Mouse (Mus musculus): Measurements from ENCODE around the gene Gm973. TPM values are rescaled to one million over a fixed set of nuclear protein-coding genes. Genes with fewer than 3 reads are reported as not detected.
A peak's percentile ranks its signal among the peaks of the same experiment; 100 is the strongest.
"Not testable (repeated sequence)": the region's sequence is repeated elsewhere in the genome, so short reads cannot be mapped to it uniquely, and the experiment has no call there.

Gm973 gene
- total RNA-seq, 2 experiments from 2014 or later, result 0.81 to 1.2 TPM

DNA sequence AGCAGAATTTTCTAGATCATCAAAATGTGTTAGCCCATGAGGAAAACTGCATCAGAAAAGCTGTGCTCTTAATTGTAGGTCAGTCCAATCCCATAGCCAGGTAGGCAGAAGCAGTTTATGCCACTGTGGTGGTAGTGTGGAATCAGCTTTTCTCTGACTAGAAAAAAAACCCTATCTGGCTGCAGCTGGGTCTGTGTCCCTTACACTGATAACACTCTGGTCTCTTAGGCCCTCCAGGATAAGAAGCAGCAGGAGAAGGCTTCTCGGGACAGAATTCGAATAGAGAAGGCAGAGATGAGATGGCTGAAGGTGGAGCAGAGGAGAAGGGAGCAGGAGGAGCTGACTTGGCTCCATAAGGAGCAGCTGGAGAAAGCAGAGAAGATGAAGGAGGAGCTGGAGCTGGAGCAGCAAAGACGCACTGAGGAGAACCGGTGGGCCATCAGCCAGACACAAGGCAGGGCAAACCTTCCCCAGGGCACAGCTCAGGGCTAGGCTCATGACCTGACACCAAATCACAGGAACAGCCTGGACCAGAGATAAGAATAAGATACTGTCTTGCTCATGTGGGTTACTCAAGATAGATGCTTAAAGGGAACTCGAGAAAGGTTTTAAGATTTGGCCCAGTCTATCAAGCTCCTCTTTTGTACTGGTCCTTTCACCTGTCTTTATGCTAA lies 116.1 kb downstream of the Gm973 start:
- no peak for DNase-seq

DNA sequence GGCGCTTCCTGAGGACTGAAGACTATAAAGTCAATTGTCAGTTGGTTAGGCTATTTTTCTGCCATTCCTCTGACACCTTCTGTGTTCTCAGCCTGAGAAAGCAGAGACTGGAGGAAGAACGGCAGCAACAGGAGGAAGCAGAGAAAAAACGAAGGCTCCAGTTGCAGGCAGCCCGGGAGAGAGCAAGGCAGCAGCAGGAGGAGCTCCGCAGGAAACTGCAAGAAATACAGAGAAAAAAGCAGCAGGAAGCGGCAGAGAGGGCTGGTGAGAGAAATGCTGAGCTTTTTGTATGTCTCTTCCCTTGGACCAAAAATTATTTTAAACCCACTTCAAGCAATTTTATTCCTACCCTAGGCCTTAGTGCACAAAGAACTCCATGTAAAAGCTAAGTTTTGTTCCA lies 117.0 kb downstream of the Gm973 start:
- DNase-seq, result no peak

DNA sequence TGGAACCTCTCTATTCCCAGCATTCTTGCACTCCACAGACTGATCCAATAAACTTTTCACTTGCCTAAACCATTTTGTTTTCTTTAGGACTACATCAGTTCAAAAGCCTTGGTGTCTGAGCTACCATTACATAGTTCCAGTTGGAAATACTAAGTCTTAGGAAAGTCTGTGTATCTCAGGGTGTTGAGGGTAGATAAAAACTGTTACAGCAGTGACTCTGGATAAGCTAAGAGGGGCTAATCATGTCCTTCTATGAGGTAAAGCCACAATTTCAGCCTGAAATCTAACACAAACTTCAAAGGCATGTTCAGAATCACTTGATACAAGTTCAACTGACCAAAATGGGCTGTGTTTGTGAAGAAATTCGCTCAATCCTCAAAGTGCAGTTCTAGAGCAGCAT lies 120.3 kb downstream of the Gm973 start:
- no peak for DNase-seq

- DNase-seq, result no peak
Measured at GRCm38 (mm10) chr1:59638371-59638770, 122.3 kb downstream of the Gm973 start.

GRCm38 (mm10) chr1:59642488-59642887 lies 126.4 kb downstream of the Gm973 start:
- DNase-seq, result no peak

DNA sequence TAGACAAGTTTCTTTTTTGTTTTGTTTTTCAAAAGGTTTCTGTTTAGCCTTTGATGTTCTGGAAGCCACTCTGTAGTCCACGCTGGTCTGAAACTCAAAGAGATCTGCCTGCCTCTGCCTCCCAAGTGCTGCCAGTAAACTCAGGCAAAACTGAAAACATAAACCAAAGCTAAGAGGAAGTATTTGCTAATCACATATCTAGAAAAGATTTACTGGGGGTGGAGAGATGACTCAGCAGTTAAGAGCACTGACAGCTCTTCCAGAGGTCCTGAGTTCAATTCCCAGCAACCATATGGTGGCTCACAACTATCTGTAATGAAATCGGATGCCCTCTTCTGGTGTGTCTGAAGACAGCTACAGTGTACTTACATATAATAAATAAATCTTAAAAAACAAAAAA lies 130.4 kb downstream of the Gm973 start:
- not testable (repeated sequence) for DNase-seq

GRCm38 (mm10) chr1:59651201-59651819 lies 135.2 kb downstream of the Gm973 start:
- DNase-seq, result no peak

DNA sequence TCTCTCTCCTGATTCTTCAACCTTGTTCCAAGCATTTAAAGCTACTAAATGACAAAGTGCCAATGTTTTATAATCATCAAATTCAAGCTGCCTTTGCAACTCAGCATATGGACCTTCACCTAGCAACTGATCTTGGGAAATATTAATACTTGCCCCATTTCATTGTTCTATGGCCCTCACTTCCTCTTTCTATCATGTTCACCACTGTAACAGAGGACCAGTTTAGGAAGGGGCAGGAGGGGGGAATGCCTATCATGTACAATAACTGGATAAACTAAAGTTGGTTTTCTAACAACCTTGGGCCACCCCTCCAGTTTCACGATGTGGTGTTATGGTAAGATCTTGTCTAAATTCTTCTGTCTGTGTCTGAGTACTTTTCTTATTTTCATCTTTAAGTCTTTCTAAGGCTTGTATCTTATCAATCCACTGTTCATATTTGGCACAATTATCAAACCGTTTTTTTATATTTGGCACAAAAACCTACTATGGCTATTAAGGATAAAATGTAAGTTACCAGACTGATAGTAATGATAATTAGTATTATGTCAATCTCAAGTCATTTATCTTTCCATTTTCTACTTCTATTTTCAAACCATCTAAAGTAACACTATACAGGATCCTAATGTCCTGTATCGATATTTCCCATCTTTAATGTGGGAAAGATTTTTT lies 137.3 kb downstream of the Gm973 start:
- no peak for DNase-seq

DNA sequence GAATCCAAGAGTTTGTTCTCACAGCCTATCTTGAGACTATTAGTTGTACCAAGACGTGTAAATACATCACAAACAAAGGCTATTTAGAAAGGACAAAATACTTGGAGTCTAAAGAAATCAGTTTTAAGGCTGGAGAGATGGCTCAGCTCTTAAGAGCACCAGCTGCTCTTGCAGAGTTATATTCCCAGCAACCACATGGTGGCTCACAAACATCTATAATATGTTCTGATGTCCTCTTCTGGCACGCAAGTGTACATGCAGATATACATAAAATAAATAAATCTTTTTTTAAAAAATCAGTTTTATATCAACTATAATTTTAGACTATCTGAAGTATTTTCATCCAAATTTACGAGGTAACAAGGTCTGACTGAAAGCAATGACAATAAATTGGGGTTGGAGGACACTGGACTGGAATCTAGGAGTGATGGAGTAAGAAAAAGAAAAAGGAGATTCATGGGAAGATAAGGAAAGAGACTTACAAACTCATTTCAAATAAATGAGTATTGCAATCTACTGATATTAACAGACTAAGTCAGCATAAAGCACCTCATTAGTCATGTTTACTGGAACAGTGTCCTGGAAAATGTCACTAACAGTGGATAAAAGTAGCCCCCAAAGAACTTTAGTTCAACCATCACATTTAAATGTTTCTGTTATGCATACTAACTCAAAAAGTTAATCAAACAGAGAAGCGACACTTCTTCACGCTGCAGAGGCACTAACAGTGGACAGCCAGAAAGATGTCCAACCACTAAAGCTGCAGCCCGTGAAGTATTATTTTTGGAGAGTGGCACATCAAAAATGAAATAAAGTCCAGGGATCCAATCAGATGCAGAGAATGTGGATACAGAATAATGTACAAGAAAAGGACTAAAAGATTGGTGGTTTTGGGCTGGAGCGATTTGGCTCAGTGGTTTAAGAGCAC lies 140.4 kb downstream of the Gm973 start:
- DNase-seq, result no peak

DNA sequence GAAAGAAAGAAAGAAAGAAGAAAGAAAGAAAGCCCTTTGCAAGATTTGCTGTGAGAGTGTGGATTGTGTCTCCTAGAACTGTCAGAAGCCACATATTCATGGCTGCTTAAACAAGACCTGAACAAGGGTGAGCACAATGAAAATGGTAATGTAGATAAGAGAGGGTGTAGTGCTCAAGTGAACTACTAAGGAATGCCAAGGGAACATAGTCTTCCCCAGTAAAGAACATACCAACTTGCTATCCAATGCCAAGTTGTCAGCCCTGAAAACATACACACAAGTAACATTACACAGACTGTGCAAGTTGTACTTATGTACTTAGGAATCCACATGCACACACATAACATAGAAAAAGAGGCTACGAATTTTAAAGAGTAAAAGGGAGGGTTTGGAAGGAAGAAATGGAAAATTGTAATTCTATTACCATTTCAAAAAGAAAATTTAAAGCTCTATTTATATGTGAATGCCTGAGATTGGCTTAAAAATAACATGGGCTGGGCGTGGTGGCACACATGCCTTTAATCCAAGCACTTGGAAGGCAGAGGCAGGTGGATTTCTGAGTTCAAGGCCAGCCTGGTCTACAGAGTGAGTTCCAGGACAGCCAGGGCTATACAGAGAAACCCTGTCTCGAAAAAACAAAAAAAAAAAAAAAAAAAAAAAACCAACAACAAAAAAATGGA lies 147.5 kb downstream of the Gm973 start:
- no peak for DNase-seq

- DNase-seq, result no peak
Measured at GRCm38 (mm10) chr1:59668871-59669270, 152.8 kb downstream of the Gm973 start.

- DNase-seq, result no peak
Measured at GRCm38 (mm10) chr1:59669962-59670630, 154.0 kb downstream of the Gm973 start.

DNA sequence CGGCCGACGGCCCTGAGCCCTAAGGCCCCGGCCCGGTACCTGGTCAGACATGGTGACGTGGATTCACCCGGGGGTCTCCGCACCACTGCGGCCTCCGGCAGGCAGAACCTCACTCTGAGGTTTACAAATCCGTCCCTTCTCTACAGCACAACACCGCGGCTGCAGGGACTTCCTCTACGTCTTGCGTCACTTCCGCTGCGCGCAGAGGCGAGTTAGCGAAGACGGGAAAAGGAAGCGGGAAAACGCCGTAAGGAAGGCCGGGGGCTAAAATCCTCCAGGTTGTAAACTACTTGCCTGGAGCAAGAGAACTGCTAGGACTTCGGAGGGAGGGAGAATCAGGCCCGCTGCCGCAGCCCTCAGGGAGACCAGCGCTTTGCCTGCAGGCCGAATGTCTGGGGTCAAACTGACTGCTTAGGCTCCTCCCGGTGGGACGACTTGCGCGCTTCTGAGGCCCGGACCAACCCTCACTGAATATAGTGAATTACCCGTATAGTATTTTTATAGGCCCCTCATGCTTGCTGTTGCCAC lies 154.6 kb downstream of the Gm973 start, which contains the start of gene Sumo1:
Gene Sumo1, minus strand, starts transcription at position 194 of the 528 bp plus-strand sequence.
- DNase-seq, result peak; percentile 82

DNA sequence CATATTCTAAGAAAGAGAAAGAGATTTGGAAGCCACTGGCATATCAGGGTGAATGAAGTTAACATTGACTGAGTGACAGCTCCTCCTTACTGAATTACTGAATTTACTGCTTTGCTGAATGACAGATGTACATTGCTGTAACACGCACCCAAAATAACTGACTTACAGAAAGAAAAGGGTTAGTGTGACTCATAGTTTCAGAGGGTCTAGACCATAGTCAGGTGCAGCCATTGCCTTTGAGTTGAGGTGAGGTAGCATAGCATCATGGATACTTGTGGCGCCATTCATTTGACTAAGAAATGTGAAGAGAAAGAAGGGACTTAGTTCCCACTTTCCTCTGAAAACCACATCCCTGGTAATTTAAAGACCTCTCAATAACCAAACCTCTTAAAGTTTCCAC lies 157.6 kb downstream of the Gm973 start:
- DNase-seq, result no peak

GRCm38 (mm10) chr1:59683926-59684818 lies 168.1 kb downstream of the Gm973 start:
- DNase-seq, result peak; percentile 15

- DNase-seq, result peak; percentile 66
Measured at GRCm38 (mm10) chr1:59684819-59685755, 169.0 kb downstream of the Gm973 start, which contains the start of gene Nop58. Gene Nop58 (plus strand): TSS chr1:59684971.

All from gastrocnemius, postnatal 10 days (tissue).